Mouse (Mus musculus) heart, adult 18-20 months (tissue): Measurements from ENCODE around the gene H2-Q1. TPM values are rescaled to one million over a fixed set of nuclear protein-coding genes. Genes with fewer than 3 reads are reported as not detected.
"Not testable (repeated sequence)": the region's sequence is repeated elsewhere in the genome, so short reads cannot be mapped to it uniquely, and the experiment has no call there.

ENCODE experiments used
- DNase-seq, 2 experiments: peaks; one replicate each; pipeline ENCODE4 v3.0.0; 2021 to 2022; ENCODE audit warnings: mixed read lengths in 1 of 2
- long read RNA-seq, 2 experiments: library from polyadenylated mRNA; stranded (forward); transcript quantifications; one replicate each; pipeline ENCODE4 v2.0.0; 2021
- total RNA-seq, 2 experiments: library from RNA; stranded (reverse); gene quantifications; 2 replicates each; pipeline ENCODE4 v1.2.3; 2021

H2-Q1 gene
- total RNA-seq, result 1 to 10 TPM; 2.6 to 3.9 TPM
- long read RNA-seq, experiment 1, result 0 reads
- long read RNA-seq, experiment 2, result 0 reads

- no peak for DNase-seq
Measured at GRCm38 (mm10) chr17:35320327-35321081, at the start of gene H2-Q1. Gene H2-Q1 (plus strand): TSS chr17:35320405.

- no peak for DNase-seq
Measured at GRCm38 (mm10) chr17:35272249-35272648, 48.0 kb upstream of the H2-Q1 start.

GRCm38 (mm10) chr17:35274770-35275169, 45.4 kb upstream of the H2-Q1 start:
- DNase-seq, result peak; percentile 88 to 97

GRCm38 (mm10) chr17:35276304-35276864, 43.8 kb upstream of the H2-Q1 start:
- DNase-seq, result no peak

GRCm38 (mm10) chr17:35278049-35278448, 42.2 kb upstream of the H2-Q1 start:
- no peak for DNase-seq

- DNase-seq, result no peak
Measured at GRCm38 (mm10) chr17:35278957-35279688, 41.1 kb upstream of the H2-Q1 start.

GRCm38 (mm10) chr17:35280276-35280675, 39.9 kb upstream of the H2-Q1 start:
- no peak for DNase-seq

GRCm38 (mm10) chr17:35285431-35285830, 34.8 kb upstream of the H2-Q1 start:
- DNase-seq, result no peak

GRCm38 (mm10) chr17:35295796-35296195, 24.4 kb upstream of the H2-Q1 start:
- peak; percentile 38 to 84 for DNase-seq

- not testable (repeated sequence) for DNase-seq
Measured at GRCm38 (mm10) chr17:35300261-35300945, 19.8 kb upstream of the H2-Q1 start.

GRCm38 (mm10) chr17:35301645-35302258, 18.5 kb upstream of the H2-Q1 start:
- peak; percentile 91 to 99 for DNase-seq

GRCm38 (mm10) chr17:35303271-35303670, 16.9 kb upstream of the H2-Q1 start:
- DNase-seq, result no peak

GRCm38 (mm10) chr17:35303756-35304350, 16.4 kb upstream of the H2-Q1 start:
- DNase-seq, result no peak

GRCm38 (mm10) chr17:35304478-35304877, 15.7 kb upstream of the H2-Q1 start:
- DNase-seq, result no peak

GRCm38 (mm10) chr17:35304921-35305320, 15.3 kb upstream of the H2-Q1 start:
- not testable (repeated sequence) for DNase-seq

- DNase-seq, result no peak
Measured at GRCm38 (mm10) chr17:35318671-35319070, 1.5 kb upstream of the H2-Q1 start.

GRCm38 (mm10) chr17:35325124-35325523, 4.9 kb downstream of the H2-Q1 start:
- not testable (repeated sequence) for DNase-seq

- not testable (repeated sequence) for DNase-seq
Measured at GRCm38 (mm10) chr17:35326000-35326399, 5.8 kb downstream of the H2-Q1 start.

GRCm38 (mm10) chr17:35329714-35330113, 9.5 kb downstream of the H2-Q1 start:
- not testable (repeated sequence) for DNase-seq

GRCm38 (mm10) chr17:35331546-35331945, 11.3 kb downstream of the H2-Q1 start:
- peak in 1 of 2 experiments; percentile 22 for DNase-seq

GRCm38 (mm10) chr17:35342071-35342671, 22.0 kb downstream of the H2-Q1 start, which contains the start of gene H2-Q2:
Gene H2-Q2 (plus strand): TSS chr17:35342242.
- DNase-seq, result no peak
